Mouse (Mus musculus) colon, adult 2 months (tissue): ENCODE data around the gene 0610040J01Rik. TPM values are rescaled to one million over a fixed set of nuclear protein-coding genes. Genes with fewer than 3 reads are reported as not detected.

Experiments
- polyA plus RNA-seq: library from polyadenylated mRNA; depleted of rRNA; stranded (reverse); fragments of >200 nt; gene quantifications from 2 replicates; pipeline ENCODE4 v1.2.3, GENCODE M21; 2012; rRNA removed

Gene 0610040J01Rik
- polyA plus RNA-seq: 76.6 and 96.1 TPM in 2 replicates

GRCm38 (mm10) chr5:63811819-63812508 lies at the start of gene 0610040J01Rik:
0610040J01Rik (plus strand) TSS chr5:63812363.

Other genes starting within 250 kb of the 0610040J01Rik start
- 0.01 TPM in 1 of 2 replicates, not detected in the other for gene Nwd2, start 163.3 kb upstream of the 0610040J01Rik start, polyA plus RNA-seq
- 20.1 and 20.6 TPM in 2 replicates for gene Rell1, start 156.5 kb downstream of the 0610040J01Rik start, polyA plus RNA-seq